Mouse (Mus musculus) heart, postnatal 4 days (tissue): Measurements from ENCODE around the gene Tbpl2. TPM values are rescaled to one million over a fixed set of nuclear protein-coding genes. Genes with fewer than 3 reads are reported as not detected.

Experiments used
- DNase-seq: peaks from one replicate; pipeline ENCODE4 v3.0.0; 2021
- total RNA-seq, 2 experiments: library from RNA; stranded (reverse); gene quantifications; 2 replicates each; pipeline ENCODE4 v1.2.3; 2021

Gene Tbpl2
- total RNA-seq = not detected

GRCm38 (mm10) chr2:24096495-24096894, at the start of gene Tbpl2:
TSS of gene Tbpl2 (minus strand) at chr2:24096595.
- no peak for DNase-seq

DNA sequence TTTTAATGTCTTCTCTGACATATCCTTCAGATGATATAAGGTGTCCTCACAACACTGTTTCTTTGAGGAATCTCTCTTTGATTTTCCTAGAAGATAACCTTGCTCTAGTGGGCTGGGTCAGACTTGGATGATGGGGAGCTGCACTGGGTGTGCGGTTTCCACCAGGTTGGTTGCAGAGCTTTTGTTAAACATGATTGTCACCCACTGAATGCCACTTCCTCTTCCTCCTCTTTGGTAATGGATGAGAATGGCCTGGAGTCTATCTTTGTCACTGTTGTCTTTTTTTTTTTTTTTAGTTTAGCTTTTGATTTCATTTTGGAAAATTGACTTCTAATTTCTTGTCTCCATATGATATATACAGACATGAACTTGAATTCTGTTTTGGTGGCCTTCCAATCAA, 38.0 kb upstream of the Tbpl2 start:
- DNase-seq = no peak

GRCm38 (mm10) chr2:24109085-24109484, 12.7 kb upstream of the Tbpl2 start:
- no peak for DNase-seq

- DNase-seq = no peak
Measured at GRCm38 (mm10) chr2:24103619-24104289, 7.4 kb upstream of the Tbpl2 start.

DNA sequence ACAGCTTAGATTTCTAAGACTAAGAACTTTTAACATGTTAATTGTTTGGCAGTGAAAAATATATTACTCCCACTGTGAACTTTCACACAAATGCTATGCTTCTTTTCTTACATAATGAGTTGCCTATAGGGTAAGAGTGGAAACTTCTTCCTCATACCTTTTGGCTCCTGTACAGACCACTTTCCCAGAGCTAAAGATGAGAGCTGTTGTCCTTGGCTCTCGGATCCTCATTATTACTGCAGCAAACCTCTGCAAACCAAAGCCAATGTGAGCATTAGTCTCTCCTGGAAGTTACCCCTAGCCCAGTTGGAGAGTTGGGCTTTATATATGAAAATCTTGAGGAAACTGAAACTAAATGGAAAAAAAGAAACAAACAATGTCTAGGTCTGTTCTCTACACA, 5.5 kb downstream of the Tbpl2 start:
- DNase-seq = no peak

GRCm38 (mm10) chr2:24050459-24050858, 45.9 kb downstream of the Tbpl2 start:
- no peak for DNase-seq

DNA sequence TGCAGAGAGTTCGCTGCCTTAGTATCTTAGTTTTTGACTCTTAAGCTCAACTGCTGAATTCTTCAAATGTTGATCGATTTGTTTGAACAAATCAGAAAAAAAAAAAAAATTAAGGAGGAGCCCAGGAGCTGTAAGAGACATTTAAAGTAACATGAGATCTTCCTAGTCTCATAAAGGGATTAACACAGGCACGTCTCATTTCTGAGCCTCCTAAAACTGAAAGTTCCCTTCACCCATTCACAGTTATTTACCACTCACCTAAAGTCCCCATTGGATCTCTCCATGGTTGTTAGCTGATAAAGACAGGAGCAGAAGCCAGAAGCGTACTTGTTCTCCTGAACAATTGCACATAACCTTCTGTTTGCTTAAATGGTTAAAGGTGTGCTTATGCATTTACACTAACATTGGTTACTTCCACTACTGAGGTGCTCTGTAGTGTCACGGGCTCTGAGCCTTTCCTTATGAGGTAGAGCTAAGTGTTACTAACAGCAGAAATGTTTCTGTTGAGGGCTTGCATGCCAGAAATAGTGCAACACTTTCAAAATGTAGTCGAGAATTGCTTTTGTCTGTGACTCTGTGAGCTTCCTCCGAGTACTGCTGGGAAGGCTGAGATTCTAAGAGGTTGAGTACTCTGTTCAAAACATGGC, 46.9 kb downstream of the Tbpl2 start, which contains the start of gene Hnmt:
Gene Hnmt, minus strand, starts transcription at position 51 of the 647 bp plus-strand sequence.
- DNase-seq = no peak

- DNase-seq = peak; percentile 55
Measured at GRCm38 (mm10) chr2:24048480-24049097, 47.8 kb downstream of the Tbpl2 start.

DNA sequence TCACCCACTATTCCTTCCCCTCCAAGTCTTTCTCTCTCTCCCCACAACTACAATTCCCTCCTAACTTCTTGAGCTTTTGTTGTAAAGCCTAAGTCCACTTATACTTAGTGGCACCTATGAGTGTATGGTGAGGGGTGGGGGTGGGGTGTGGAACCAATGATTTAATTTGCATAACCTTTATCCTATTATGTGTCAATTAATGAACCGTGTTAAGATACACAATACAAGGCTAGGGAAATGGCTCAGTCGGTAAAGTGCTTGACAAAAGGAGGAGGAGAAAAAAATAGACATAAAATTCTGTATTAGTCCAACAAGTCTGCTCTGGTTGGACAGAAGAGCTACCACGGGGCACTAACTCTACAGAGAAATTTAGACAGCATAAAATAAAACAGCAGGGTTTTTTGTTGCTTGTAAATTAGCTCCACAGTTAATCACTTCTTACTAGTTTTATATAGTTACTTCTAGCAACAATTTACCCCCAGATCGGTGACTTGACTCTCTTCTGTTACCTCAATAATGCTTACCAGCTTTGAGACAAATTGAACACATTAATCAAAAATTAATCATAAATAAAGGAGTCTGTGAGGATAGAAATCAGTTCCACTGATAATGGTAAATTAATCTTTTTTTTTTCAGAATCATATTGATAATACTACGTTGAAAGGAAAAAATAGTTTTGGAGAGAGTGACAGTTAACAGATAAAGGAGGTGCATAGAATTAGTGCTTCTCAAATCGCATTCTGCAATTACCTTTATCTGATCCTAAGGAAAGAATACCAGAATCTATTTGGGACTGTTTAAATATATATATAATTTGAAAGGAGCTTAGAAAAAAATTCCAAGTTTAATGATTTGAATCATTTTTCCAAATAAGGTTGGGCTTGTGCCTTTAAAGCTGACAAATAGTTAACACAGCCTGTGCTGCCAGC, 48.6 kb downstream of the Tbpl2 start:
- no peak for DNase-seq

GRCm38 (mm10) chr2:24042901-24043300, 53.5 kb downstream of the Tbpl2 start:
- DNase-seq = no peak

DNA sequence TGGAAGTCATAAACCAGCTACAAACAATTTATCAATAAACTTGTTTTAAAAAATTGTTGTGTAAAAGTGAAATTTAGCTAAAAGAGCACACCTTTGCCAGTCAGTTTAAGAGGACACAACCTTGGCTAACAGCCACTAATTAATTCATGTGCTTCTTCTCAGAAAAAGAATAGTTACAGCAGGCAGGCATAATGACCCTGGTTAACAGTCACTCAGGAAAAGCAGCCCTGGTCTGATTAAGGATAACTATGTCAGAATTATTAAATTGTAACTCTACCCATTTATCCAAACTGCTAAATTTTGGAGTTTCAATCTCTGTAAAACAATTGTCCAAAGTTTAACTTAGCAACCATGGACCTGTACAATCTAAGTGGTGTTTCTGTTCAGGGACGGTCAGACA, 55.9 kb downstream of the Tbpl2 start:
- DNase-seq = no peak

Other genes with a start within 250 kb of the Tbpl2 start
- gene Hnmt, start 47.2 kb downstream of the Tbpl2 start, total RNA-seq = 1 to 10 TPM; 5.7 to 7.9 TPM
- gene Il1f8, start 56.6 kb upstream of the Tbpl2 start, total RNA-seq = not detected
- gene Il1f9, start 89.9 kb upstream of the Tbpl2 start, total RNA-seq = not detected
- gene Il1f6, start 118.8 kb upstream of the Tbpl2 start, total RNA-seq = not detected
- not detected for gene Il1f5, start 180.4 kb upstream of the Tbpl2 start, total RNA-seq
- gene Il1f10, start 194.6 kb upstream of the Tbpl2 start, total RNA-seq = not detected
- under 1 TPM in 1 of 2 experiments, not detected in 1; 0.14 TPM for gene Il1rn, start 240.3 kb upstream of the Tbpl2 start, total RNA-seq